Mouse (Mus musculus) thymus, adult 2 months (tissue): ENCODE results near the gene H2-Q6.
A peak's percentile ranks its signal among the peaks of the same experiment; 100 is the strongest.
"Not testable (repeated sequence)": the region's sequence is repeated elsewhere in the genome, so short reads cannot be mapped to it uniquely, and the experiment has no call there.

Experiments
- CTCF ChIP-seq: fragments of 200-500 bp; IDR thresholded peaks from 2 replicates; pipeline ENCODE4 v1.5.1; 2012; ENCODE audit warnings: mild to moderate bottlenecking, control low read depth, low read length, moderate library complexity, borderline replicate concordance; ENCODE audit not compliant: control insufficient read depth, poor library complexity, insufficient read depth; ENCODE audit errors: extremely low read depth
- POLR2A ChIP-seq: fragments of 200-500 bp; IDR thresholded peaks from 2 replicates; pipeline ENCODE4 v1.6.1; 2012; ENCODE audit warnings: mild to moderate bottlenecking, low read length, control low read depth, moderate library complexity; ENCODE audit not compliant: control insufficient read depth, poor library complexity, insufficient read depth; ENCODE audit errors: extremely low read depth

DNA sequence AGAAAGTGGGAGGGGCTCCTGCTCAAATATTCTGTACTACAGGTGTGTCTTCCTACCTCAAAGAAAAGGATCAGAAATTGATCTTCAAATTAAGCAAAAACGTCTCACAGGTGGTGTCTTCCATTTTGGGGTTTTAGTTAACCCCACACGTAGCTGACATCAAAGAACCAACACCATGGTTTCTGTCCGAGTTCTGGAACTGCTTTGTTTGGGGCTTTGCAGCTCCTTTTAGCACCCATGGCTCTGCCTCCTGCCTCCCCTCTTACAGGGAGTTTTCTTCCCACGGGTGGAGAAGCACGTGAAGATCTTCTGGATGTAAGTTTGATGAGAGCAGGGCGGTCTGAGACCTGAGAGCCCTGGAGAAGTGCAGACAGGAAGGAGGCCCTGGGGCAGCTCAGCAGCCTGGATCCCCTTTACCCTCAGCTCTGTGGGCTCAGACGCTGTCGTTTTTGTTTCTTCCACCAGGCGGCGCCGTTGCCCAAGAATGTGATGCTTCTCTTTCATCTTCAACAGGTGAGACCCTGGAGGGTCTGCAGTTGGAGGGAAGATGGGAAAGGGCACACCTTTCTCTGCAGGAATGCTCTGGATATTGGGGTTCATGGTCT lies 4.3 kb upstream of the H2-Q6 start:
- TF ChIP-seq CTCF, result peak; percentile 84; the same call in 1 of the 2 replicates
- not testable (repeated sequence) for TF ChIP-seq POLR2A
